Mouse (Mus musculus): ENCODE measurements at regions not wholly inside any gene's neighbourhood (a gene's known extent, or its start where the extent isn't known, plus 50 kb on each side); places are given as distances from the start of the nearest gene placed in this dataset.

DNA sequence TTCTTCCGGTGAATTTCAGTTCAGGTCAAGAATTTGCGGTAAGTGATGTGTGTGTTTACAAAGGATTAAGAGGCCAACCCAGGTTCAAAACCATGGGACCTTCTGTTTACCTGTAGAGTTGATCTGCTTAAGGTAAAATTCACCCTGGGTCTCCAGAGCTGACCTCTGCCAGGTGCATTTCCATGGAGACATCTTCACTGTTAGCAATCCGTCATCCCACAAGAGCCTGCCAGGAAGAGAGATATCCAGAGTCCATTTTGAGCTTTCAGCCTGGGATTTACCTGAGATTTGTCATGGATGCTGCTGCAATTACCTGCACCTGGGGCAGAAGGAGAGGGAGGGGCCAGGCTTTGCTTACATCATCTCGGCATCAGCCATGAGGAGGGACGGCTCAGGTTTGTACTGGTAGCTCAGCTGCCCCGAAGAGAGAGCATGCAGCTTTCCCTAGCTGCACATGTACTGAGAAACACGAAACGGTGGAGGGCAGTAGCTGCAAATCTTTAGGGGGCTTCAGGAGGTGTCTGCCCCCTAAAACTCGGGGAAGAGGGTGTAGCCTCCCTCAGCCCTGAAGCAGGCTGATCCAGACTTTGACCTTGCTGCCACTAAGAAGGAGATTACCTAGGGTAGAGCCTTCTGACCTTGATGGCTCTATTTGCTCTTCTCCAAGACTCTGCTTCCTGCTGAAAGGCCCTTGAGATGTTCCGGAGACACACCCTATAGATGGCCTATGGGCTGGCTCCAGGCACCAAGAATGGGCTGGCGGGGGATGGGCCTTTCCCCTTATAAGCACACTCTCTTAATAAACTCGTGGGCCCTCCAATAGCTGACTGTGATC is 153.7 kb downstream of the Snx10 start:
- TF ChIP-seq GATA1 (IDR thresholded peaks at IDR 0.05; ENCODE audit: borderline replicate concordance, low read length) (no peak), FLI1 (IDR thresholded peaks at IDR 0.05; ENCODE audit: low read length) (no peak)
